Mouse (Mus musculus) ovary, adult 10 weeks (tissue): ENCODE measurements around the gene Chrna3. TPM values are rescaled to one million over a fixed set of nuclear protein-coding genes. Genes with fewer than 3 reads are reported as not detected.

Experiments
- polyA plus RNA-seq: library from polyadenylated mRNA; stranded (reverse); fragments of 350-450 nt; fragmentation: Illumina TruSeq; extraction: RNeasy Lipid Tissue Mini Kit (QIAGEN cat#74804); gene quantifications from one replicate; pipeline ENCODE4 v1.2.3, GENCODE M21; 2014

Chrna3 gene
- not detected for polyA plus RNA-seq

DNA sequence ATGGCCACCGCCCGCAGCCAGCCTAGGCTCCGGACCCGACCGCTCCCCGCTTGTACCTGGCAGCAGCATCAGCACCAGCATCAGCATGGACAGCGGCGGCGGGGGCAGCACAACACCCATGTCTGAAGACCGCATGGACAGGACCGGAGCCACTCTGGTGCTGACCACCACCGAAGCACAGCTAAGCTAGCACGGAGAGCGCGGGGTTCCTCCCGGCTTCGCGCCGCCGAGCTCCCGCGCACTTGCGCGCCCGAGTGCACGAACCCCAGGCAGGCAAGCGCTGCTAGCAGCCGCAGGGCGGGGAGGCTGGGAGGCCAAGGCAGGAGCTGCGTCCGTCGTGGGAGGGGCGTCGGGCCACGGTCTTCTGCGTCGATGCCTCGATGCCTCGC, at the start of gene Chrna3:
Chrna3 (minus strand) TSS at position 288 of the 389 bp plus-strand sequence.

DNA sequence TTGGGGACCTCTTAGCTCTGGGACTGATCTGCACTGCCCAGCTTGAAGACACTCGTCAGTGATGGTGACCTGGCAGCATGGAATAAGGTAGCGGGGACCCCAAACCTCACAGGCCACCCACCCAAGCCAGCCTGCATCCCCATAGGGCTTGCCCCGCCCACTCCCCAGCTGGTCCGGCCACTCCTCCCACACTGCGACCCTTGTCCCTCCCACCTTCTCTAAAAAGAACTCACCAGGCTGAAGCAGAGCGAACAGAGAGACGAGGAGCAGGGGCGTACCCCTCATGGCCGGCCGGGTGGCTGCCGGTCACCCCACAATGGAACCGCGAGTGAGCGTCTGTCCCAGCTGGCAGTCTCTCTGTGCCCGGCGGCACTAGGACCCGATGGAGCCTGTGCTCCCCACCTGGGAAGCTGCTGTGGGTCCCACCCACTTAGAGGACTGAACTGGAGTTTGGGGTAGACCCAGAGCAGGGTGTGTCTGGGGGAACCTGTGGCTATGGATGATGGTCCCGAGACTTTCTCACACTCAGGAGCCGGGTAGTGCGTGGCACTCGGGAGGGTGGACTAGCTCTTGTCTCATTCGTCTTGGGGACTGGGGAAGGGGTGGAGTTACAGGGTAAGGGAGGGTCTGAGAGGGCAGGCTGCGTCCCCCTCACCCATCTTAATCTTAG, 22.0 kb upstream of the Chrna3 start, which contains the start of gene Chrnb4:
Chrnb4 (minus strand) TSS at position 569 of the 670 bp plus-strand sequence.

DNA sequence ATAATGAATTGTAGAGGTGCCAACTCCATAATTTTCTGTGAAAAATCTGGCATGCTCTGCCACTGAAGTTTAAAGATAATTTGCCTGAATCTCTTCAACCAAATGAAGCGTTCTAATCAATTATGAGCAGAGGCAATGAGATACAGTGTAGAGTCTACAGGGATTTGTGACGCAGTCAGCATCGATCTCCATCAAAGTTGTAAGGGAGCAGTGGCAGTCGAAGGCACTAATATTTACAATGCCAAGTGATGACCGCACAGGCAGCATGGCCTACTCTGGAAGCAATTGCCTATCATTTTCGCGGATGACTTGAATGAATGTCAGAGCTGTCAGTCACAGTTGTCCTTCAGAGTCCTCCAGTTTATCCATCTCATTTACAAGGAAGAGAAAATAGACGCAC, 45.7 kb downstream of the Chrna3 start, which contains the start of gene Chrna5:
Chrna5 (plus strand) TSS at position 207 of the 400 bp plus-strand sequence.

Other genes with a start within 250 kb of the Chrna3 start
- 207 TPM for gene Ireb2, start 162.8 kb downstream of the Chrna3 start, polyA plus RNA-seq
- gene Hykk, start 109.3 kb downstream of the Chrna3 start, polyA plus RNA-seq, result 10.4 TPM
- gene Psma4, start 75.8 kb downstream of the Chrna3 start, polyA plus RNA-seq, result 509 TPM
- not detected for gene AY074887, start 75.6 kb downstream of the Chrna3 start, polyA plus RNA-seq
- not detected for gene Chrna5, start 45.7 kb downstream of the Chrna3 start, polyA plus RNA-seq
- gene Chrnb4, start 22.2 kb upstream of the Chrna3 start, polyA plus RNA-seq, result not detected
- gene Ube2q2, start 122.3 kb upstream of the Chrna3 start, polyA plus RNA-seq, result 176 TPM
- gene Fbxo22, start 182.4 kb upstream of the Chrna3 start, polyA plus RNA-seq, result 67.0 TPM